Mouse (Mus musculus) liver, embryonic 14.5 days (tissue): ENCODE data around the gene Gpr6. TPM values are rescaled to one million over a fixed set of nuclear protein-coding genes. Genes with fewer than 3 reads are reported as not detected.

Experiments
- ATAC-seq: fragments of 200-750 bp; cut with Nextera tagmentation; 2 replicates; pipeline ENCODE4 v1.8.0; 2017; ENCODE audit warnings: moderate number of reproducible peaks, mild to moderate bottlenecking, moderate library complexity; ENCODE audit not compliant: insufficient read depth
- DNase-seq, 3 experiments: peaks; one replicate each; pipeline ENCODE4 v3.0.0-alpha.2; 2012 to 2013; ENCODE audit warnings: low read depth in 3 of 3, low spot score in 3 of 3
- H3K27ac ChIP-seq: fragments of 300-500 bp; sonication (generic); 2 replicates; pipeline ENCODE4 v1.5.1; 2014; ENCODE audit warnings: moderate library complexity, mild to moderate bottlenecking, control low read depth, inconsistent platforms
- H3K27me3 ChIP-seq: fragments of 300-500 bp; sonication (generic); 2 replicates; pipeline ENCODE4 v1.6.1; 2014; ENCODE audit warnings: mild to moderate bottlenecking, low read length, moderate library complexity; ENCODE audit not compliant: control insufficient read depth, insufficient read depth
- H3K36me3 ChIP-seq: fragments of 300-500 bp; sonication (generic); replicated peaks from 2 replicates; pipeline ENCODE4 v1.6.1; 2014; ENCODE audit warnings: low read depth; ENCODE audit not compliant: control insufficient read depth, insufficient read depth
- H3K4me1 ChIP-seq, 2 experiments: fragments of 200-500 bp in 1 of 2; fragments of 300-500 bp in 1 of 2; sonication (generic) in 1 of 2; replicated peaks; 2 replicates each; pipeline ENCODE4 v1.6.1; 2012 to 2014; ENCODE audit warnings: antibody characterized with exemption in 1 of 2, inconsistent platforms in 1 of 2, low read length in 1 of 2; ENCODE audit not compliant: control insufficient read depth in 2 of 2, insufficient read depth in 2 of 2
- H3K4me2 ChIP-seq: fragments of 300-500 bp; sonication (generic); 2 replicates; pipeline ENCODE4 v1.6.1; 2014; ENCODE audit warnings: low read depth, mild to moderate bottlenecking, control low read depth, moderate library complexity
- H3K4me3 ChIP-seq, 2 experiments: fragments of 200-500 bp in 1 of 2; fragments of 300-500 bp in 1 of 2; sonication (generic) in 1 of 2; 2 replicates each; pipeline ENCODE4 v1.5.1; 2012 to 2014; ENCODE audit warnings: low read depth in 2 of 2, low read length in 2 of 2, mild to moderate bottlenecking in 2 of 2, control low read depth in 1 of 2, inconsistent platforms in 1 of 2, moderate library complexity in 1 of 2; ENCODE audit not compliant: insufficient read depth in 1 of 2
- H3K9ac ChIP-seq: fragments of 300-500 bp; sonication (generic); replicated peaks from 2 replicates; pipeline ENCODE4 v1.6.1; 2014; ENCODE audit warnings: mild to moderate bottlenecking, control low read depth, moderate library complexity
- H3K9me3 ChIP-seq: fragments of 300-500 bp; sonication (generic); 2 replicates; pipeline ENCODE4 v1.6.1; 2016; ENCODE audit warnings: low read length, mixed read lengths; ENCODE audit not compliant: control insufficient read depth
- CTCF ChIP-seq: IDR thresholded peaks from 2 replicates; pipeline ENCODE4 v1.5.1; 2016; ENCODE audit warnings: antibody characterized with exemption, low read depth, control low read depth
- EP300 ChIP-seq: IDR thresholded peaks from 2 replicates; pipeline ENCODE4 v1.6.1; 2016; ENCODE audit warnings: antibody characterized with exemption, low read depth
- WGBS: fragments of 180-500 bp; shearing (Covaris S2); extraction: QIAGEN DNeasy Blood & Tissue Kit; methylation state at CpG from one replicate; pipeline ENCODE4 v1.1.7; 2014; ENCODE audit not compliant: insufficient replicate concordance; 5-methylcytosine and 5-hydroxymethylcytosine counted together
- polyA plus RNA-seq, 2 experiments: library from polyadenylated mRNA; depleted of rRNA in 1 of 2; stranded (reverse) in 1 of 2; unstranded in 1 of 2; fragments of >200 nt; fragmentation: Nextera tagmentation in 1 of 2; extraction: Ambion mirVana in 1 of 2; gene quantifications; 2 replicates each; pipeline versions ENCODE4 v1.2.1 to v1.2.3; 2012 to 2014

Gpr6 gene
- polyA plus RNA-seq, 2 experiments, result not detected

- Histone ChIP-seq H3K4me3 (no peak overlapping the region), H3K27me3 (peaks cover 34% of the 10 kb centered on the region), H3K36me3 (no peaks in the 10 kb centered on the region), H3K4me1 (no peaks in the 10 kb centered on the region), H3K27ac (no peak overlapping the region), H3K9me3 (no peaks in the 10 kb centered on the region), H3K4me2 (no peak overlapping the region), H3K9ac (no peak overlapping the region)
- ATAC-seq (no peak), DNase-seq (no peak)
- 5% methylated on average over 68 of the region's 68 CpGs for WGBS
- no peak for TF ChIP-seq EP300
- TF ChIP-seq CTCF, result no peak
Measured at GRCm38 (mm10) chr10:41070693-41071651, 1.1 kb downstream of the Gpr6 start.

GRCm38 (mm10) chr10:41060250-41060831 lies 11.7 kb downstream of the Gpr6 start:
- no peak overlapping the region for H3K4me2 ChIP-seq
- H3K9me3 ChIP-seq, result no peaks in the 10 kb centered on the region
- no peaks in the 10 kb centered on the region for H3K36me3 ChIP-seq
- ATAC-seq (no peak), DNase-seq (no peak)
- no peak for TF ChIP-seq CTCF
- TF ChIP-seq EP300, result no peak
- H3K9ac ChIP-seq, result no peak overlapping the region
- H3K27ac ChIP-seq, result no peak overlapping the region
- H3K27me3 ChIP-seq, result no peaks in the 10 kb centered on the region
- no peak overlapping the region for H3K4me3 ChIP-seq
- WGBS, result 44% methylated on average over 4 of the region's 4 CpGs
- no peaks in the 10 kb centered on the region for H3K4me1 ChIP-seq

GRCm38 (mm10) chr10:41055581-41055980 lies 16.5 kb downstream of the Gpr6 start:
- no peak overlapping the region for H3K4me3 ChIP-seq
- WGBS, result 69% methylated on average over 9 of the region's 9 CpGs
- H3K36me3 ChIP-seq, result no peaks in the 10 kb centered on the region
- H3K27ac ChIP-seq, result no peak overlapping the region
- no peaks in the 10 kb centered on the region for H3K9me3 ChIP-seq
- DNase-seq (no peak), ATAC-seq (no peak)
- no peak overlapping the region for H3K4me2 ChIP-seq
- H3K9ac ChIP-seq, result no peak overlapping the region
- H3K4me1 ChIP-seq, result no peaks in the 10 kb centered on the region
- no peak for TF ChIP-seq EP300
- TF ChIP-seq CTCF, result no peak
- H3K27me3 ChIP-seq, result no peaks in the 10 kb centered on the region

DNA sequence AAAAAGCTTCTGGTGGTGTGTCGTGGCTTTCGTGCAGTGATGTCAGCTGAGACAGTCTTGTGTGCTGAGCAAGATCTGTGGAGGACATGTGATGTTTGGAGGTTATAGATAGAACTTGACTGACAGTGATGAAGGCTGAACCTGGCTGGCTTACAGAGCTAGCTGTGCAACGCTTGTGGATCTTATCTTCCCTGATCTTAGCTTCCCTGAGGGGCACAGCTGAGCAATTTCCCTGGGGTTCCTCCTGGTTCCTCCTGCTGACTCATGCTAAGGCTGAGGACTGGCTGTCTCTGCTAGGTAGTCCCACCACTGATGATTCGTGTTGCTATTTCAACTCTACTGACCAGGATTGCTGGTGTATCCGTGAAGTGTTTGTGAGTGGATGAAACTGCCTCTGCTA lies 18.1 kb downstream of the Gpr6 start:
- no peak for ATAC-seq
- TF ChIP-seq CTCF (no peak), EP300 (no peak)

GRCm38 (mm10) chr10:41042272-41042671 lies 29.8 kb downstream of the Gpr6 start:
- peaks cover 0 to 2% of the 10 kb centered on the region in 2 experiments; a peak in 1 of 4 replicates for H3K4me1 ChIP-seq
- H3K9ac ChIP-seq, result no peak overlapping the region
- ATAC-seq (no peak), DNase-seq (no peak)
- no peak for TF ChIP-seq CTCF
- H3K9me3 ChIP-seq, result no peaks in the 10 kb centered on the region
- no peak overlapping the region for H3K27ac ChIP-seq
- WGBS, result 75% methylated on average over 11 of the region's 11 CpGs
- H3K4me3 ChIP-seq, result no peak overlapping the region
- H3K27me3 ChIP-seq, result no peaks in the 10 kb centered on the region
- H3K4me2 ChIP-seq, result no peak overlapping the region
- no peaks in the 10 kb centered on the region for H3K36me3 ChIP-seq

More for the DNA sequence above, 18.1 kb downstream of the Gpr6 start:
- Histone ChIP-seq H3K27me3 (no peaks in the 10 kb centered on the region), H3K9me3 (no peaks in the 10 kb centered on the region), H3K4me2 (no peak overlapping the region), H3K36me3 (no peaks in the 10 kb centered on the region), H3K27ac (no peak overlapping the region), H3K4me1 (no peaks in the 10 kb centered on the region), H3K4me3 (no peak overlapping the region), H3K9ac (no peak overlapping the region)
- WGBS, result 48% methylated on average over 5 of the region's 5 CpGs
- DNase-seq, result no peak
